Mouse (Mus musculus) bone marrow macrophage, adult 2 months (primary cell): ENCODE results near the gene Trappc3.

Experiments
- CTCF ChIP-seq: IDR thresholded peaks from 2 replicates; pipeline ENCODE4 v1.5.1; 2012; ENCODE audit warnings: low read depth, mild to moderate bottlenecking, low read length, moderate library complexity
- POLR2A ChIP-seq: IDR thresholded peaks from 2 replicates; pipeline ENCODE4 v1.6.1; 2012; ENCODE audit warnings: mild to moderate bottlenecking, low read depth, low read length, borderline replicate concordance

DNA sequence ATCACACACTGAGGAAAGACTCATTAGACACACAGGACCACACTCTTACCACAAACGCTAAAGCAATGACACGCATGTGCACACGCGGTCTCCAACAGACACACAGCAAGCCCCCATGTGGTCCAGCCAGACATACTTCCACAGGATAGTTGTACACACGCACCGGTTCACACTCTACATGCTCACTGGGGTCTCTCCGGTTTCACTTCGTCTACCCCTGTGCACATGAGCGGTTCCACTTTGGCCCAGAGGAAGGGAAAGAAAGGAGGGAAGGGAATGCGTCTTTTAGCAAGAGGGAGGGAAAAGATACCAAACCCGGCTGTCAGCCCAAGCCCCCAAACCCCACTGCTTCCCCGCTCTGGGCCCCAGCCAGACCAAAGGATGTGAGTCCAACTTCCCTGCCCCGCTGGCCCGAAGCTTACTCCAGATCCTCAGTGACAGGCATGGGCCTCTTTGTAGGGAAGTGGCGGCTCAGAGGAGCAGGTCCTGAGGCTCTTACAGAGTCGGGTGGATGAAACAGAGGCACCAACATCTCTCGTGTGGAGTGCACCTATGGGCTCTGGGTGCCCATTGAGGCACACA is 26.1 kb downstream of the Trappc3 start:
- no peak for TF ChIP-seq CTCF
- TF ChIP-seq POLR2A: no peak
